Mouse (Mus musculus): ENCODE results near the gene Klk1b5. TPM values are rescaled to one million over a fixed set of nuclear protein-coding genes. Genes with fewer than 3 reads are reported as not detected.
"Not testable (repeated sequence)": the region's sequence is repeated elsewhere in the genome, so short reads cannot be mapped to it uniquely, and the experiment has no call there.

Klk1b5 gene
- not detected in 2 replicates for polyA plus RNA-seq (2014; fragmentation: Nextera tagmentation; extraction: Ambion mirVana)

- Histone ChIP-seq H3K4me2 (replicated peaks; ENCODE audit: low read depth, low read length) (no peak within 1 kb of the TSS), H3K36me3 (ENCODE audit: control insufficient read depth, insufficient read depth, low read length) (no peaks in the 10 kb centered on the region), H3K4me3 (ENCODE audit: low read depth, low read length) (no peak within 1 kb of the TSS), H3K27me3 (ENCODE audit: control insufficient read depth, insufficient read depth, low read length) (no peaks in the 10 kb centered on the region), H3K9me3 (ENCODE audit: control insufficient read depth, low read length) (no peaks in the 10 kb centered on the region), H3K27ac (ENCODE audit: low read depth, low read length) (no peak within 1 kb of the TSS), H3K9ac (ENCODE audit: low read depth, low read length) (no peak within 1 kb of the TSS), H3K4me1 (replicated peaks; ENCODE audit: control insufficient read depth, insufficient read depth, low read length) (no peaks in the 10 kb centered on the region)
- no peak for DNase-seq (ENCODE audit: low spot score)
- WGBS, result 76% methylated on average over 1 of the region's 1 CpGs
- ATAC-seq (ENCODE audit: low FRiP score), result no peak
These were observed at the start of gene Klk1b5 for GRCm38 (mm10) chr7:44215645-44216044. TSS of gene Klk1b5 (plus strand) at chr7:44215945.

DNA sequence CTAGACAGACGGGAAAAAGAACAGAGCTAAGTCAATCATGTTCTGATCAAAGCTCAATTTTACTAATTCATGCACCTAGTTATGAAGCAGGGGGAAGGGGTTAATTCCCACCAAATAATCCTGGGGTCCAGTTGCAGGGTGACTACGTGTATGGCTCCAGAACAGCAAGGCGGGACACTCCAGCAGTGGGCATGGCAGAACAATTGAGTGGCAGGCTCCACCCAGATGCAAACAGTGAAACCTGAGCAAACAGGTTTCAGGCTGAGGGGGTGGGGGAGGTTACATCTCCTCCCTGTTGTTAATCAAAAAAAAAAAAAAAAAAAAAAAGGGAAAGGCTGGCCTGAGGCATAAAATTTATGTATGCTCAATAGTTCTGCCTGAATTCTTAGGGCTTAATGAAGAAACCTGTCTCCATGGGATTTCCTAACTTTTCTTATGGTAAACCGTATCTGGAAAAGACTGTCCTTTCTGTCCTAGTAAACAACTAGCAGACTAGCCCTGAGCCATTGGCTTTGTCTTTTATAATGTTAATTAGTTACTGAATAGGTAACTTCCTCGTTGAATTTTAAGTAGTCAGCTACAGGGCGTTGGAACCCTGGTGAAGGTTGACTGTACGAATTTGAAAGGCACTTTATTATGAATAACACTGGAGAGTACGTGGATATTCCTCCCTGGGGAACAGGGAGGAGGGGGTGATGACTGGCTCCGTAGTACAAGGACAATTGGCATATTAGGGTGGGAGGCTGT, 36.3 kb upstream of the Klk1b5 start:
- Histone ChIP-seq H3K4me1 (replicated peaks; ENCODE audit: control insufficient read depth, insufficient read depth, low read length) (no peaks in the 10 kb centered on the region), H3K9ac (ENCODE audit: low read depth, low read length) (no peak overlapping the region), H3K27me3 (ENCODE audit: control insufficient read depth, insufficient read depth, low read length) (no peaks in the 10 kb centered on the region), H3K27ac (ENCODE audit: low read depth, low read length) (no peak overlapping the region), H3K4me2 (replicated peaks; ENCODE audit: low read depth, low read length) (no peak overlapping the region), H3K9me3 (ENCODE audit: control insufficient read depth, low read length) (no peaks in the 10 kb centered on the region), H3K4me3 (ENCODE audit: low read depth, low read length) (no peak overlapping the region), H3K36me3 (ENCODE audit: control insufficient read depth, insufficient read depth, low read length) (no peaks in the 10 kb centered on the region)
- 61% methylated on average over 9 of the region's 9 CpGs for WGBS
- DNase-seq (ENCODE audit: low spot score) (no peak), ATAC-seq (ENCODE audit: low FRiP score) (no peak)

DNA sequence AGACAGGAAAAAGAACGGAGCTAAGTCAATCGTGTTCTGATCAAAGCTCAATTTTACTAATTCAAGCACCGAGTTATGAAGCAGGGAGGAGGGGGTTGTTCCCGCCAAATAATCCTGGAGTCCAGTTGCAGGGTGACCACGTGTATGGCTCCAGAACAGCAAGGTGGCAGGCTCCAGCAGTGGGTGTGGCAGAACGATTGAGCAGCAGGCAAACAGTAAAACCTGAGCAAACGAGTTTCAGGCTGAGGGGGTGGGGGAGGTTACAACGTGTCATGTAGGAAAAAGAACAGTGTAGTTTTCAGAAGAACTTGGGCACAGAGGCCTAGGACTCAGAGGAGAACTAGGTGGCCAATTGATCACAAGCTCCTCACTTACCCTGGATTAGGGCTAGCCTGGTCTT, 29.2 kb upstream of the Klk1b5 start:
- H3K9ac ChIP-seq (ENCODE audit: low read depth, low read length); H3K4me3 ChIP-seq (ENCODE audit: low read depth, low read length); H3K27me3 ChIP-seq (ENCODE audit: control insufficient read depth, insufficient read depth, low read length); H3K4me2 ChIP-seq (replicated peaks; ENCODE audit: low read depth, low read length); H3K36me3 ChIP-seq (ENCODE audit: control insufficient read depth, insufficient read depth, low read length); DNase-seq (ENCODE audit: low spot score); H3K9me3 ChIP-seq (ENCODE audit: control insufficient read depth, low read length); ATAC-seq (ENCODE audit: low FRiP score); H3K4me1 ChIP-seq (replicated peaks; ENCODE audit: control insufficient read depth, insufficient read depth, low read length); H3K27ac ChIP-seq (ENCODE audit: low read depth, low read length): not testable (repeated sequence)
- WGBS, result 80% methylated on average over 8 of the region's 8 CpGs

DNA sequence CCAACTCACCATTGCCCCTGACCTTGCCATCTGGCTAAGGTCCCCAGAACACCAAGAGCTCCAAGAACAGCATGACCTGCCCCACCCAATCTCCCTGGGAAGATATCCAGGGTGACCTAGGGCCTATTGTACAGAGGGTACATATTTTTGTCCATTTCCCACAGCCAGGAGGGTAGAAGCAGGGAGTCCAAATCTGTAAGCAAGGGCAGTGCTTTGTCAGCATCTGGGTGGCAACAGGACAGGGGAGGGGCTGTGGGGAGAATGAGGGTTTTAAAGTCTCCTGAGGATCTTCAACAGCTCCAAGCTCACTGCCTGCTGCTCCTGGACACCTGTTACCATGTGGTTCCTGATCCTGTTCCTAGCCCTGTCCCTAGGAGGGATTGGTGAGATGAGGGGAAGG, 27.8 kb upstream of the Klk1b5 start, which contains the start of gene Klk1b24:
Gene Klk1b24, plus strand, starts transcription at position 301 of the 400 bp plus-strand sequence.
- not testable (repeated sequence) for H3K9me3 ChIP-seq (ENCODE audit: control insufficient read depth, low read length); DNase-seq (ENCODE audit: low spot score); ATAC-seq (ENCODE audit: low FRiP score); H3K9ac ChIP-seq (ENCODE audit: low read depth, low read length); H3K4me2 ChIP-seq (replicated peaks; ENCODE audit: low read depth, low read length); H3K36me3 ChIP-seq (ENCODE audit: control insufficient read depth, insufficient read depth, low read length); H3K27me3 ChIP-seq (ENCODE audit: control insufficient read depth, insufficient read depth, low read length); H3K4me3 ChIP-seq (ENCODE audit: low read depth, low read length); H3K27ac ChIP-seq (ENCODE audit: low read depth, low read length); H3K4me1 ChIP-seq (replicated peaks; ENCODE audit: control insufficient read depth, insufficient read depth, low read length)

- not testable (repeated sequence) for H3K9ac ChIP-seq (ENCODE audit: low read depth, low read length); H3K36me3 ChIP-seq (ENCODE audit: control insufficient read depth, insufficient read depth, low read length); DNase-seq (ENCODE audit: low spot score); H3K4me1 ChIP-seq (replicated peaks; ENCODE audit: control insufficient read depth, insufficient read depth, low read length); H3K27me3 ChIP-seq (ENCODE audit: control insufficient read depth, insufficient read depth, low read length); H3K4me3 ChIP-seq (ENCODE audit: low read depth, low read length); H3K9me3 ChIP-seq (ENCODE audit: control insufficient read depth, low read length); H3K27ac ChIP-seq (ENCODE audit: low read depth, low read length); H3K4me2 ChIP-seq (replicated peaks; ENCODE audit: low read depth, low read length); ATAC-seq (ENCODE audit: low FRiP score)
- WGBS, result 92% methylated on average over 1 of the region's 1 CpGs
These were observed 22.3 kb upstream of the Klk1b5 start for GRCm38 (mm10) chr7:44193466-44193865.

DNA sequence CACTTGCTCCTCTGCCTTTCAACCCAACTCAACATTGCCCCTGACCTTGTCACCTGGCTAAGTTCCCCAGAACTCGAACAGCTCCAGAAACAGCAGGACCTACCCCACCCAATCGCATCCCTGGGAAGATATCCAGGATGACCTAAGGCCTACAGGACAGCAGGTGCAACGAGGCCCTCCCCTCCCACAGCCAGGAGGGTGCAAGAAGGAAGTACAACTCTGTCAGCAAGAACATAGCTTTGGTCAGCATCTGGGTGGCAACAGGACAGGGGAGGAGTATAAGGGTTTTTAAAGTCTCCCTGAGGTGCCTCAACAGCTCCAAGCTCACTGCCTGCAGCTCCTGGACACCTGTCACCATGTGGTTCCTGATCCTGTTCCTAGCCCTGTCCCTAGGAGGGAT, 17.9 kb upstream of the Klk1b5 start, which contains the start of gene Klk1b3:
Gene Klk1b3, plus strand, starts transcription at position 301 of the 400 bp plus-strand sequence.
- H3K4me1 ChIP-seq (replicated peaks; ENCODE audit: control insufficient read depth, insufficient read depth, low read length), result no peaks in the 10 kb centered on the region
- no peak for ATAC-seq (ENCODE audit: low FRiP score)
- H3K36me3 ChIP-seq (ENCODE audit: control insufficient read depth, insufficient read depth, low read length), result no peaks in the 10 kb centered on the region
- WGBS, result 74% methylated on average over 3 of the region's 3 CpGs
- H3K27me3 ChIP-seq (ENCODE audit: control insufficient read depth, insufficient read depth, low read length), result no peaks in the 10 kb centered on the region
- H3K9ac ChIP-seq (ENCODE audit: low read depth, low read length), result no peak within 1 kb of the TSS
- H3K4me2 ChIP-seq (replicated peaks; ENCODE audit: low read depth, low read length), result no peak within 1 kb of the TSS
- H3K4me3 ChIP-seq (ENCODE audit: low read depth, low read length), result no peak within 1 kb of the TSS
- no peak within 1 kb of the TSS for H3K27ac ChIP-seq (ENCODE audit: low read depth, low read length)
- DNase-seq (ENCODE audit: low spot score), result no peak
- no peaks in the 10 kb centered on the region for H3K9me3 ChIP-seq (ENCODE audit: control insufficient read depth, low read length)

DNA sequence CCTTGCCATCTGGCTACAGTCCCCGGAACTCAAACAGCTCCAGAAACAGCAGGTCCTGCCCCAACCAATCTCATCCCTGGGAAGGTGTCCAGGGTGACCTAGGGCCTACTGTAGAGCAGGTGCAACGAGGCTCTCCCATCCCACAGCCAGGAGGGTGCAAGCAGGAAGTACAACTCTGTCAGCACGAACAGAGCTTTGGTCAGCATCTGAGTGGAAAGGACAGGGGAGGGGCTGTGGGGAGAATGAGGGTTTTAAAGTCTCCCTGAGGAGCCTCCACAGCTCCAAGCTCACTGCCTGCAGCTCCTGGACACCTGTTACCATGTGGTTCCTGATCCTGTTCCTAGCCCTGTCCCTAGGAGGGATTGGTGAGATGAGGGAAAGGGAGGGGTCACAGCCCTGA, 8.6 kb upstream of the Klk1b5 start, which contains the start of gene Klk1b4:
Gene Klk1b4, plus strand, starts transcription at position 301 of the 400 bp plus-strand sequence.
- H3K4me2 ChIP-seq (replicated peaks; ENCODE audit: low read depth, low read length); H3K27ac ChIP-seq (ENCODE audit: low read depth, low read length); ATAC-seq (ENCODE audit: low FRiP score); H3K9ac ChIP-seq (ENCODE audit: low read depth, low read length); H3K9me3 ChIP-seq (ENCODE audit: control insufficient read depth, low read length); H3K4me3 ChIP-seq (ENCODE audit: low read depth, low read length); H3K36me3 ChIP-seq (ENCODE audit: control insufficient read depth, insufficient read depth, low read length); H3K4me1 ChIP-seq (replicated peaks; ENCODE audit: control insufficient read depth, insufficient read depth, low read length); H3K27me3 ChIP-seq (ENCODE audit: control insufficient read depth, insufficient read depth, low read length); DNase-seq (ENCODE audit: low spot score): not testable (repeated sequence)
- 63% methylated on average over 3 of the region's 3 CpGs for WGBS

DNA sequence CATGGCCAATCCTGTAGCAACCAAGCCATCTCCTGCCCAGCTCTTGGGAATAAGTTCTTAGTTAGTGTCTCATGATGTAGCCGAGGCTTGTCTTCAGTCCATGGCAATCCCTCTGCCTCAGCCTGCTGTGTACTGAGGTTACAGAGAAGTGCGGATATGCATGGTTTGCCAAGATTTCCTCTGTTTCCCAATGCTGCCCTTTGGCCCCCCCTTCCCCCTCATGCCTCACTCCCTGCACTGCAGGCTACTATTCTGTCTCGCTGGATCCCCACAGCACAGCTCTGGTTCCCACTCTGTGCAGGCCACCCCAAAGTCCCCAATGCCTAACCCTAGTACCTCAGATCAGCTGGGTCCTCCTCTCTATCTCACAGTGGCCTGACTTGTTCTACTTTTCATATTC, 7.4 kb upstream of the Klk1b5 start:
- H3K36me3 ChIP-seq (ENCODE audit: control insufficient read depth, insufficient read depth, low read length), result no peaks in the 10 kb centered on the region
- no peak overlapping the region for H3K4me3 ChIP-seq (ENCODE audit: low read depth, low read length)
- no peak overlapping the region for H3K27ac ChIP-seq (ENCODE audit: low read depth, low read length)
- 78% methylated on average over 3 of the region's 3 CpGs for WGBS
- H3K9ac ChIP-seq (ENCODE audit: low read depth, low read length), result no peak overlapping the region
- no peaks in the 10 kb centered on the region for H3K9me3 ChIP-seq (ENCODE audit: control insufficient read depth, low read length)
- no peak for DNase-seq (ENCODE audit: low spot score)
- no peaks in the 10 kb centered on the region for H3K4me1 ChIP-seq (replicated peaks; ENCODE audit: control insufficient read depth, insufficient read depth, low read length)
- H3K4me2 ChIP-seq (replicated peaks; ENCODE audit: low read depth, low read length), result no peak overlapping the region
- ATAC-seq (ENCODE audit: low FRiP score), result no peak
- no peaks in the 10 kb centered on the region for H3K27me3 ChIP-seq (ENCODE audit: control insufficient read depth, insufficient read depth, low read length)

GRCm38 (mm10) chr7:44221601-44222000, 5.9 kb downstream of the Klk1b5 start:
- not testable (repeated sequence) for H3K4me3 ChIP-seq (ENCODE audit: low read depth, low read length); H3K36me3 ChIP-seq (ENCODE audit: control insufficient read depth, insufficient read depth, low read length); H3K4me1 ChIP-seq (replicated peaks; ENCODE audit: control insufficient read depth, insufficient read depth, low read length); DNase-seq (ENCODE audit: low spot score); H3K27ac ChIP-seq (ENCODE audit: low read depth, low read length); ATAC-seq (ENCODE audit: low FRiP score); H3K4me2 ChIP-seq (replicated peaks; ENCODE audit: low read depth, low read length); H3K27me3 ChIP-seq (ENCODE audit: control insufficient read depth, insufficient read depth, low read length); H3K9me3 ChIP-seq (ENCODE audit: control insufficient read depth, low read length); H3K9ac ChIP-seq (ENCODE audit: low read depth, low read length)
- WGBS, result 72% methylated on average over 8 of the region's 10 CpGs
